Mouse (Mus musculus) G1E (cell line): ENCODE measurements at regions not wholly inside any gene's neighbourhood (a gene's known extent, or its start where the extent isn't known, plus 50 kb on each side); places are given as distances from the start of the nearest gene placed in this dataset.

Experiments used
- CTCF ChIP-seq: IDR thresholded peaks from 2 replicates; pipeline ENCODE4 v1.5.1; 2012; ENCODE audit warnings: low read depth, low read length, inconsistent platforms, mixed read lengths
- GATA1 ChIP-seq: IDR thresholded peaks from 2 replicates; pipeline ENCODE4 v1.6.1; 2012; ENCODE audit warnings: borderline replicate concordance, low read length, inconsistent platforms, mixed read lengths
- GATA2 ChIP-seq: IDR thresholded peaks from 2 replicates; pipeline ENCODE4 v1.6.1; 2012; ENCODE audit warnings: low read depth, low read length, inconsistent platforms, borderline replicate concordance
- POLR2AphosphoS5 ChIP-seq: IDR thresholded peaks from 2 replicates; pipeline ENCODE4 v1.6.1; 2012; ENCODE audit warnings: low read depth, low read length, inconsistent platforms; ENCODE audit not compliant: insufficient replicate concordance
- TAL1 ChIP-seq: conservative IDR thresholded peaks from 2 replicates; pipeline ENCODE4 v1.6.1; 2012; ENCODE audit warnings: low read depth, low read length, inconsistent platforms, mixed read lengths

- TF ChIP-seq CTCF (no peak), TAL1 (no peak), POLR2AphosphoS5 (no peak), GATA1 (no peak), GATA2 (no peak)
Measured at GRCm38 (mm10) chr19:59568907-59569306, 110.7 kb downstream of the Emx2 start.
